Mouse (Mus musculus): Measurements from ENCODE around the gene Gdi1. TPM values are rescaled to one million over a fixed set of nuclear protein-coding genes. Genes with fewer than 3 reads are reported as not detected.
A peak's percentile ranks its signal among the peaks of the same experiment; 100 is the strongest.
"Not testable (repeated sequence)": the region's sequence is repeated elsewhere in the genome, so short reads cannot be mapped to it uniquely, and the experiment has no call there.

Gdi1 gene
- total and polyA plus RNA-seq, 2 experiments from 2014 or later: 365 to 814 TPM

DNA sequence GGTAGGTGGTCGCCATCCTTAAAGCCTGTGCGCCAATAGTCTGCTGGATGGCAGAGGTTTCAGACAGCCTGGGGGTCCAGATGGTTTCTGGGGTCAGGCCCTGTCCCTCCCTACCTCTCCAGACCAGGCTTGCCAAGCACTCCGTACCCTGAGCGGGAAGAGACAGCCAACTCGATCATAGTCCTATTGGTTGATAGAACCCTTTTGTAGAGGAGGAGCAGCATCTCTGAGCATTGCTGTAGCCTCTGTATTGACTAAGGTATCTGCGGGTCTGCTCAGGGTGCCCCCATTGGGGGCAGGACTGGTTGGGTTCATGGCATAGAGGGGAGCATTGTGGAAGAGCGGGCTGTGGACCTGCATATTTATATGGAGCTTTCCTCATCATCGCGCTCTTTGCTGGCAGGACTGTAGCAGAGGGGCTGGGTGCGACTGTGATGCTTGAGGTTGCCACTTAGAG, 24.4 kb downstream of the Gdi1 start:
- H3K4me3 ChIP-seq (ENCODE audit: low read length): peak overlapping the region; percentile 43
- no peaks in the 10 kb centered on the region for H3K9me3 ChIP-seq (ENCODE audit: low read length)
- peaks cover 10% of the 10 kb centered on the region; the same call in 1 of the 2 replicates for H3K4me1 ChIP-seq (ENCODE audit: insufficient read depth, low read length)
- peak overlapping the region; percentile 86 for H3K27ac ChIP-seq
- no peaks in the 10 kb centered on the region for H3K36me3 ChIP-seq (ENCODE audit: insufficient read depth, low read length)
- 33% methylated on average over 10 of the region's 10 CpGs for WGBS
- H3K4me2 ChIP-seq (ENCODE audit: low read depth, low read length): peak overlapping the region; percentile 64
- DNase-seq (ENCODE audit: low spot score) (peak; percentile 13), ATAC-seq (peak; percentile 75; the same call in 1 of the 2 replicates)
- H3K27me3 ChIP-seq (ENCODE audit: insufficient read depth, low read length): no peaks in the 10 kb centered on the region
- H3K9ac ChIP-seq (replicated peaks; ENCODE audit: low read length): peak overlapping the region; percentile 51
- TF ChIP-seq CTCF (IDR thresholded peaks at IDR 0.05; ENCODE audit: low read depth): no peak

DNA sequence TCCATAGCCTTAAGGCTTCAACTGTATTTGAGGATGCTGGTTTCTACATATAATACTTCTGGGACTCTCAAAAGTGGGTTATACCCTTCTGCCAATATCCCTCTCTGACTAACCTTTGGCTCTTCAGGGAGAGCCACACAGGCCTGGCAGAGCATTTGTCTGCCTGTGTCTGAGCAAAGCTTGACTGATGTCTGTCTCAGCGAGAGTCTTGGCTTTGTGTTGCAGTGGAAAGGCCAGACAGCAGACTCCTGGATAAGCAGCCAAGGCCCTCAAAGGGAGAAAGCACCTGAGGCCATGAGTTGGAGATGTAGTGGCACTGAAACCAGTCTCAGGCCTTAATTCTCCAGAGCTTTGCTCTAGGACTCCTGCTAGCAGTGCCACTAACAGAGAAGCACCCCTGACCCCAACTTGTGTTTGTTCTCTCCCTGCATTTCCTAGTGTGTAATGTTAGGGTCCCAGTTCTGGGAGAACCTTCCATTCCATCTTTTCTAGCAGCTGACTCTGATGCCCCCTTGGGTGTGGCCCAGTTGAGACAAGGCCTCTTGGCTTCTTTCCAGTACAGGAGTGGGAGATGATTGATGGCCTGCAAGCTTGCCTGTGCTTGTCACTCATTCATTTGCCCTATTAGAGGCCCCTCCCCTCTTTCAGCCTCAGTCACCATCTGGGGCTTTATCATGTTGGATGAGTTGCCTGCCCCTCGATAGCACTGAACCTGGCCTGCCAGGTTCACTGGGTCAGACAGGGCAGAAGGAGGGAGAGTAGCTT, 25.6 kb downstream of the Gdi1 start:
- DNase-seq (ENCODE audit: low spot score): peak; percentile 13
- no peak for ATAC-seq
- no peaks in the 10 kb centered on the region for H3K9me3 ChIP-seq (ENCODE audit: low read length)
- no peaks in the 10 kb centered on the region for H3K27me3 ChIP-seq (ENCODE audit: insufficient read depth, low read length)
- H3K9ac ChIP-seq (replicated peaks; ENCODE audit: low read length): peak overlapping the region; percentile 51
- no peaks in the 10 kb centered on the region for H3K36me3 ChIP-seq (ENCODE audit: insufficient read depth, low read length)
- H3K4me3 ChIP-seq (ENCODE audit: low read length): peak overlapping the region; percentile 43
- peak overlapping the region; percentile 86; the same call in 1 of the 2 replicates for H3K27ac ChIP-seq
- H3K4me2 ChIP-seq (ENCODE audit: low read depth, low read length): peak overlapping the region; percentile 64
- TF ChIP-seq CTCF (IDR thresholded peaks at IDR 0.05; ENCODE audit: low read depth): no peak
- 24% methylated on average over 2 of the region's 2 CpGs for WGBS
- peaks cover 10% of the 10 kb centered on the region; the same call in 1 of the 2 replicates for H3K4me1 ChIP-seq (ENCODE audit: insufficient read depth, low read length)

DNA sequence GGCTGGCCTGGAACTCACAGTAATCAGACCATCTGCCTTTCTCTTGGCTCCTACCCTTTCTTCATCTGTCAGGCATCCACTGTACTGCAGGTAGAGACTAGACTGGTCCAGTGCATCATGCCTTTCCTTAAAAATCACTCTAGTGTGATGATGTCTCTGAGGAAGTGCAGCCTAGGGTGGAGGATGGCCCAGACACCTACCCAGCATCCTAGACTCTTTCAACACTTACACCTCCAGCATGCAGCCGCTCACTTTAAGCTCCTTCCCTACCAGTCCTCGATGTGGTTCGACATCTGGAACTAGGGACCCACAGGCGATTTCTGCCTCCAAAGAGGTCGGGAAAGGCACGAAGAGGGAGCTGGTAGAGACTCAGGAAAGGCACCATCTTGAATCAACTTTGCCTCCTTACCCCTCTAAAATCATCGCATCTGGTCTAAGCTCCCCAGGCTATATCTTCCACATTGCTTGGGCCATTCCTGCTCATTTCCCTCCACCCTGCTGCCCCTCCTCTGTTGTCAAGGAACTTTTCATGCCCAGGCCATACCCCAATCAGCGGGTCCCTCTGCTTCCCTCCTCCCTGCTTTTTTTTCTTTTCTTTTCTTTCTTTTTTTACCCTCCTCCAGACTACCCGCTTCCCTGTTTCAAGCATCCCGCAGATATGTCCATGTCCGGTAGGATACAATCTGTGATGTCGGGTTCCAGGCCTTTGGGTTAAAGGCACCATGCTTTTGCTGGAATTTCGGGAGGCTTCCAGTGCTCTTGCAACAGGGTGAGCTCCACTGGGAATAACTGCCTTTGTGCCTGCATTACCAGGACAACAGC, 48.1 kb downstream of the Gdi1 start:
- Histone ChIP-seq H3K4me3 (ENCODE audit: low read length) (peak overlapping the region; percentile 37), H3K27ac (peak overlapping the region; percentile 70), H3K4me1 (ENCODE audit: insufficient read depth, low read length) (no peaks in the 10 kb centered on the region), H3K36me3 (ENCODE audit: insufficient read depth, low read length) (no peaks in the 10 kb centered on the region), H3K4me2 (ENCODE audit: low read depth, low read length) (peak overlapping the region; percentile 62), H3K27me3 (ENCODE audit: insufficient read depth, low read length) (no peaks in the 10 kb centered on the region), H3K9me3 (ENCODE audit: low read length) (no peaks in the 10 kb centered on the region), H3K9ac (replicated peaks; ENCODE audit: low read length) (peak overlapping the region; percentile 48)
- TF ChIP-seq CTCF (IDR thresholded peaks at IDR 0.05; ENCODE audit: low read depth): no peak
- ATAC-seq (peak; percentile 74; the same call in 1 of the 2 replicates), DNase-seq (ENCODE audit: low spot score) (no peak)
- 30% methylated on average over 13 of the region's 13 CpGs for WGBS

DNA sequence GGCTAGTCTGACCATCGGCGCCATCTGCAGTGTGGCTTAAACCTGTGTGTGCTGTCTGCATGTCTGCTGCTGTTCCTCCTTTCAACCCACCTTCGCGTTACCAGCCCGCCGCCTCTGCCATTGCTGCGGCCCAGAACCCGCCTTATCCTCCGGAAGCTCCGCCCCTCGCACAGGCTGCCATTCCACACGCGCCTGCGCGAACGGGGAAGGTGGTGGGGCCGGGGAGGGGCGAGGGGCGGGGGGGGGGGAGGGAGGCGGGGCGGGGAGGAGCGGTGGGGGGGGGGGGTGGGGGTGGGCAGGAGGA, 48.6 kb downstream of the Gdi1 start, which contains the start of gene Lage3:
Gene Lage3, minus strand, starts transcription at position 152 of the 304 bp plus-strand sequence.
- Histone ChIP-seq H3K4me1 (ENCODE audit: insufficient read depth, low read length) (no peaks in the 10 kb centered on the region), H3K9me3 (ENCODE audit: low read length) (no peaks in the 10 kb centered on the region), H3K27me3 (ENCODE audit: insufficient read depth, low read length) (no peaks in the 10 kb centered on the region), H3K27ac (peak within 1 kb of the TSS; percentile 70), H3K4me3 (ENCODE audit: low read length) (peak within 1 kb of the TSS; percentile 37), H3K36me3 (ENCODE audit: insufficient read depth, low read length) (no peaks in the 10 kb centered on the region), H3K4me2 (ENCODE audit: low read depth, low read length) (peak within 1 kb of the TSS; percentile 62), H3K9ac (replicated peaks; ENCODE audit: low read length) (peak within 1 kb of the TSS; percentile 48)
- no peak for TF ChIP-seq CTCF (IDR thresholded peaks at IDR 0.05; ENCODE audit: low read depth)
- WGBS: 58% methylated on average over 11 of the region's 22 CpGs
- DNase-seq (ENCODE audit: low spot score): peak; percentile 88
- ATAC-seq: peak; percentile 91

DNA sequence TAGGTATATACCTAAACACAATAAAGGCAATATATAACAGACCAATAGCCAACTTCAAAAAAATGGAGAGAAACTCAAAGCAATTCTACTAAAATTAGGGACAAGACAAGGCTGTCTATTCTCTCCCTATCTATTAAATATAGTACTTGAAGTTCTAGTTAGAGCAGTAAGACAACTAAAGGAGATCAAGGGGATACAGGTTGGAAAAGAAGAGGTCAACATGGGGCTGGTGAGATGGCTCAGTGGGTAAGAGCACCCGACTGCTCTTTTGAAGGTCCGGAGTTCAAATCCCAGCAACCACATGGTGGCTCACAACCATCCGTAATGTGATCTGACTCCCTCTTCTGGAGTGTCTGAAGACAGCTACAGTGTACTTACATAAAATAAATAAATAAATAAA, 52.3 kb downstream of the Gdi1 start:
- ATAC-seq: not testable (repeated sequence)
- WGBS: 92% methylated on average over 3 of the region's 3 CpGs

DNA sequence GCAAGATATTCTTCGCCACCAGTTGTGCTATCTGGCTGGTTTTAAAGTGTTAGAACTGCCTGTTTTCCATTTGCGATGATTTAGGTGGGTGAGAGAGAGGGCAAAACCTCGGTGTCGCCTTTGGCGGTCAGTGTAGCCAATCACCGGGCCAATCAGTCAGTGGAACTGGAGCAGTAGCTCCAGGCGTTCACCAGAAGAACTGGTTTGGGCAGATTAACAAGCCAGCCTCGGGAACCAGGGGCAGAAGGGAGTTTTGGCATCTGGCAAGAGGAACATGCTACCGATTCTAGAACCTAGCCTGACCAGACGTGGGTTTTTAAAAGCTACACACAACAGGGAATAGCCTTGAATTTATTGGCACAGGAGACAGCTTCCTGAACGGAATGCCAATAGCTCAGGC, 54.4 kb downstream of the Gdi1 start:
- 56% methylated on average over 11 of the region's 11 CpGs for WGBS
- Histone ChIP-seq H3K27me3 (ENCODE audit: insufficient read depth, low read length) (no peaks in the 10 kb centered on the region), H3K9ac (replicated peaks; ENCODE audit: low read length) (no peak overlapping the region), H3K27ac (no peak overlapping the region), H3K4me3 (ENCODE audit: low read length) (no peak overlapping the region), H3K9me3 (ENCODE audit: low read length) (no peaks in the 10 kb centered on the region), H3K4me1 (ENCODE audit: insufficient read depth, low read length) (no peaks in the 10 kb centered on the region), H3K4me2 (ENCODE audit: low read depth, low read length) (no peak overlapping the region), H3K36me3 (ENCODE audit: insufficient read depth, low read length) (no peaks in the 10 kb centered on the region)
- no peak for ATAC-seq
- no peak for TF ChIP-seq CTCF (IDR thresholded peaks at IDR 0.05; ENCODE audit: low read depth)
- DNase-seq (ENCODE audit: low spot score): no peak

More for the DNA sequence above, 52.3 kb downstream of the Gdi1 start:
- H3K9me3 ChIP-seq (ENCODE audit: low read length); H3K4me2 ChIP-seq (ENCODE audit: low read depth, low read length); H3K4me1 ChIP-seq (ENCODE audit: insufficient read depth, low read length); H3K36me3 ChIP-seq (ENCODE audit: insufficient read depth, low read length); H3K9ac ChIP-seq (replicated peaks; ENCODE audit: low read length); H3K4me3 ChIP-seq (ENCODE audit: low read length); H3K27me3 ChIP-seq (ENCODE audit: insufficient read depth, low read length); DNase-seq (ENCODE audit: low spot score); H3K27ac ChIP-seq: not testable (repeated sequence)

Small RNA genes within 50 kb of the gene (microRNA-seq; reads per million reads assigned to microRNA genes)
- gene Mir7091: 0 reads per million in 2 experiments
- gene Mir7092: 0.53 to 0.72 reads per million in 2 experiments

Other genes with a start within 250 kb of the Gdi1 start
- not detected in 2 replicates for gene Opn1mw, start 177.5 kb upstream of the Gdi1 start, total RNA-seq (2014; rRNA removed)
- 0.14 TPM in 1 of 2 replicates, not detected in the other for gene Opn1mw, start 177.5 kb upstream of the Gdi1 start, polyA plus RNA-seq (2015; fragmentation: Nextera tagmentation; extraction: Ambion mirVana)
- gene Mecp2, start 169.6 kb upstream of the Gdi1 start, total RNA-seq (2014; rRNA removed): 48.9 and 62.0 TPM in 2 replicates
- 12.2 and 12.5 TPM in 2 replicates for gene Mecp2, start 169.6 kb upstream of the Gdi1 start, polyA plus RNA-seq (2015; fragmentation: Nextera tagmentation; extraction: Ambion mirVana)
- not detected in 2 replicates for gene Tex28, start 137.2 kb upstream of the Gdi1 start, total RNA-seq (2014; rRNA removed)
- not detected in 2 replicates for gene Tex28, start 137.2 kb upstream of the Gdi1 start, polyA plus RNA-seq (2015; fragmentation: Nextera tagmentation; extraction: Ambion mirVana)
- not detected in 2 replicates for gene Tktl1, start 127.7 kb upstream of the Gdi1 start, total RNA-seq (2014; rRNA removed)
- 0.06 and 0.09 TPM in 2 replicates for gene Tktl1, start 127.7 kb upstream of the Gdi1 start, polyA plus RNA-seq (2015; fragmentation: Nextera tagmentation; extraction: Ambion mirVana)
- 276 and 324 TPM in 2 replicates for gene Flna, start 55.2 kb upstream of the Gdi1 start, total RNA-seq (2014; rRNA removed)
- 57.2 and 58.6 TPM in 2 replicates for gene Flna, start 55.2 kb upstream of the Gdi1 start, polyA plus RNA-seq (2015; fragmentation: Nextera tagmentation; extraction: Ambion mirVana)
- gene Emd, start 50.3 kb upstream of the Gdi1 start, total RNA-seq (2014; rRNA removed): 55.4 and 66.3 TPM in 2 replicates
- 15.6 and 18.2 TPM in 2 replicates for gene Emd, start 50.3 kb upstream of the Gdi1 start, polyA plus RNA-seq (2015; fragmentation: Nextera tagmentation; extraction: Ambion mirVana)
- 1,531 and 1,618 TPM in 2 replicates for gene Rpl10, start 34.2 kb upstream of the Gdi1 start, total RNA-seq (2014; rRNA removed)
- 375 and 384 TPM in 2 replicates for gene Rpl10, start 34.2 kb upstream of the Gdi1 start, polyA plus RNA-seq (2015; fragmentation: Nextera tagmentation; extraction: Ambion mirVana)
- 51.5 and 81.2 TPM in 2 replicates for gene Taz, start 23.1 kb upstream of the Gdi1 start, total RNA-seq (2014; rRNA removed)
- 66.0 and 79.0 TPM in 2 replicates for gene Taz, start 23.1 kb upstream of the Gdi1 start, polyA plus RNA-seq (2015; fragmentation: Nextera tagmentation; extraction: Ambion mirVana)
- gene Dnase1l1, start 22.7 kb upstream of the Gdi1 start, total RNA-seq (2014; rRNA removed): 3.5 and 3.6 TPM in 2 replicates
- gene Dnase1l1, start 22.7 kb upstream of the Gdi1 start, polyA plus RNA-seq (2015; fragmentation: Nextera tagmentation; extraction: Ambion mirVana): 4.1 and 4.3 TPM in 2 replicates
- 295 and 308 TPM in 2 replicates for gene Atp6ap1, start 7.9 kb upstream of the Gdi1 start, total RNA-seq (2014; rRNA removed)
- 301 and 317 TPM in 2 replicates for gene Atp6ap1, start 7.9 kb upstream of the Gdi1 start, polyA plus RNA-seq (2015; fragmentation: Nextera tagmentation; extraction: Ambion mirVana)
- 6.4 and 9.7 TPM in 2 replicates for gene Fam50a, start 8.0 kb downstream of the Gdi1 start, total RNA-seq (2014; rRNA removed)
- 57.0 and 58.4 TPM in 2 replicates for gene Fam50a, start 8.0 kb downstream of the Gdi1 start, polyA plus RNA-seq (2015; fragmentation: Nextera tagmentation; extraction: Ambion mirVana)
- gene Plxna3, start 24.1 kb downstream of the Gdi1 start, total RNA-seq (2014; rRNA removed): 124 and 149 TPM in 2 replicates
- 17.9 and 20.1 TPM in 2 replicates for gene Plxna3, start 24.1 kb downstream of the Gdi1 start, polyA plus RNA-seq (2015; fragmentation: Nextera tagmentation; extraction: Ambion mirVana)
- 34.2 and 56.9 TPM in 2 replicates for gene Lage3, start 48.6 kb downstream of the Gdi1 start, total RNA-seq (2014; rRNA removed)
- gene Lage3, start 48.6 kb downstream of the Gdi1 start, polyA plus RNA-seq (2015; fragmentation: Nextera tagmentation; extraction: Ambion mirVana): 76.4 and 78.1 TPM in 2 replicates
- gene Ubl4a, start 68.2 kb downstream of the Gdi1 start, total RNA-seq (2014; rRNA removed): 45.5 and 51.8 TPM in 2 replicates
- gene Ubl4a, start 68.2 kb downstream of the Gdi1 start, polyA plus RNA-seq (2015; fragmentation: Nextera tagmentation; extraction: Ambion mirVana): 70.7 and 71.8 TPM in 2 replicates
- gene Slc10a3, start 68.4 kb downstream of the Gdi1 start, total RNA-seq (2014; rRNA removed): 4.5 and 5.9 TPM in 2 replicates
- 5.6 and 6.3 TPM in 2 replicates for gene Slc10a3, start 68.4 kb downstream of the Gdi1 start, polyA plus RNA-seq (2015; fragmentation: Nextera tagmentation; extraction: Ambion mirVana)
- 30.4 and 39.9 TPM in 2 replicates for gene Fam3a, start 88.3 kb downstream of the Gdi1 start, total RNA-seq (2014; rRNA removed)
- 31.1 and 34.0 TPM in 2 replicates for gene Fam3a, start 88.3 kb downstream of the Gdi1 start, polyA plus RNA-seq (2015; fragmentation: Nextera tagmentation; extraction: Ambion mirVana)
- gene Ikbkg, start 88.3 kb downstream of the Gdi1 start, total RNA-seq (2014; rRNA removed): 23.8 and 25.4 TPM in 2 replicates
- gene Ikbkg, start 88.3 kb downstream of the Gdi1 start, polyA plus RNA-seq (2015; fragmentation: Nextera tagmentation; extraction: Ambion mirVana): 12.1 and 13.8 TPM in 2 replicates
- gene G6pdx, start 124.2 kb downstream of the Gdi1 start, total RNA-seq (2014; rRNA removed): 49.5 and 50.3 TPM in 2 replicates
- gene G6pdx, start 124.2 kb downstream of the Gdi1 start, polyA plus RNA-seq (2015; fragmentation: Nextera tagmentation; extraction: Ambion mirVana): 39.1 and 42.6 TPM in 2 replicates
- gene Gm6880, start 176.4 kb downstream of the Gdi1 start, total RNA-seq (2014; rRNA removed): not detected in 2 replicates
- gene Gm6880, start 176.4 kb downstream of the Gdi1 start, polyA plus RNA-seq (2015; fragmentation: Nextera tagmentation; extraction: Ambion mirVana): 0.33 TPM in 1 of 2 replicates, not detected in the other

Measured in hindbrain, postnatal 0 days (tissue).